Mouse (Mus musculus) limb, embryonic 10.5 days (tissue): ENCODE measurements at regions not wholly inside any gene's neighbourhood (a gene's known extent, or its start where the extent isn't known, plus 50 kb on each side); places are given as distances from the start of the nearest gene placed in this dataset.

Experiments
- DNase-seq: peaks from one replicate; pipeline ENCODE4 v3.0.0-alpha.2; 2017; ENCODE audit warnings: low spot score
- H3K27ac ChIP-seq: fragments of 300-500 bp; sonication (generic); 2 replicates; pipeline ENCODE4 v1.5.1; 2016; ENCODE audit warnings: mild to moderate bottlenecking
- H3K27me3 ChIP-seq: fragments of 300-500 bp; sonication (generic); 2 replicates; pipeline ENCODE4 v1.6.1; 2016; ENCODE audit warnings: low read depth, mild to moderate bottlenecking; ENCODE audit not compliant: poor library complexity, severe bottlenecking
- H3K36me3 ChIP-seq: fragments of 300-500 bp; sonication (generic); 2 replicates; pipeline ENCODE4 v1.6.1; 2016; ENCODE audit warnings: mild to moderate bottlenecking, moderate library complexity
- H3K4me1 ChIP-seq: fragments of 300-500 bp; sonication (generic); 2 replicates; pipeline ENCODE4 v1.6.1; 2016
- H3K4me3 ChIP-seq: fragments of 300-500 bp; sonication (generic); 2 replicates; pipeline ENCODE4 v1.5.1; 2016; ENCODE audit warnings: mild to moderate bottlenecking, moderate library complexity
- H3K9me3 ChIP-seq: fragments of 300-500 bp; sonication (generic); replicated peaks from 2 replicates; pipeline ENCODE4 v1.6.1; 2016; ENCODE audit warnings: mild to moderate bottlenecking
- WGBS: fragments of 180-500 bp; shearing (Covaris S2); methylation state at CpG from one replicate; pipeline ENCODE4 v1.1.7; 2016; 5-methylcytosine and 5-hydroxymethylcytosine counted together

- Histone ChIP-seq H3K36me3 (no peaks in the 10 kb centered on the region), H3K4me3 (no peak overlapping the region), H3K4me1 (no peaks in the 10 kb centered on the region), H3K9me3 (no peaks in the 10 kb centered on the region), H3K27me3 (no peaks in the 10 kb centered on the region), H3K27ac (no peak overlapping the region)
- 71% methylated on average over 1 of the region's 1 CpGs for WGBS
- DNase-seq, result no peak
These were observed 573.9 kb upstream of the Cblb start for GRCm38 (mm10) chr16:51457166-51457565.

DNA sequence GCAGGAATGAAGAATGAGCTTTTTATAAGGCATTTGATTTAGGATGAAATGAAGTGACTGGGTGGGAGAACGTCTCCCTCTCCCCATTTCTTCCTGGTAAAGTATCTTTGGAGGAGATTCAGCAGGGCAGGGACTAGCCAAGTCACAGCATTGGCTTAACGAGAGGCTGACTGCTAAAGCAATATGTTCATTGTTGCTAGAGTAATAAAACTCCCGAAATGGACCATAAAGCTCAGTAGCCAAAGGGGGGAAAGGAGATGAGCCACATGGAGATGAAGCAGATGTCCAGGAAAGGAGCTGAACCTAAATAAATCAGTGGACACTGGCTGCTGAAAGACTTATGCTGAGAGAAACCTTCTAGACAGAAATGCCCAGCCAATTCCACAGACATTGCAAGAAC is 555.3 kb upstream of the Cblb start:
- Histone ChIP-seq H3K36me3 (no peaks in the 10 kb centered on the region), H3K27ac (no peak overlapping the region), H3K4me1 (no peaks in the 10 kb centered on the region), H3K27me3 (no peaks in the 10 kb centered on the region), H3K9me3 (no peaks in the 10 kb centered on the region), H3K4me3 (no peak overlapping the region)
- 56% methylated on average over 3 of the region's 3 CpGs for WGBS
- DNase-seq, result no peak

GRCm38 (mm10) chr16:51496096-51496495 is 534.9 kb upstream of the Cblb start:
- Histone ChIP-seq H3K27me3 (no peaks in the 10 kb centered on the region), H3K27ac (no peak overlapping the region), H3K9me3 (no peaks in the 10 kb centered on the region), H3K4me3 (no peak overlapping the region), H3K36me3 (no peaks in the 10 kb centered on the region), H3K4me1 (no peaks in the 10 kb centered on the region)
- WGBS, result 83% methylated on average over 2 of the region's 2 CpGs
- DNase-seq, result no peak

- no peaks in the 10 kb centered on the region for H3K36me3 ChIP-seq
- no peak overlapping the region for H3K27ac ChIP-seq
- 90% methylated on average over 7 of the region's 7 CpGs for WGBS
- no peak for DNase-seq
- H3K4me3 ChIP-seq, result no peak overlapping the region
- no peaks in the 10 kb centered on the region for H3K9me3 ChIP-seq
- H3K4me1 ChIP-seq, result no peaks in the 10 kb centered on the region
- no peaks in the 10 kb centered on the region for H3K27me3 ChIP-seq
These were observed 533.2 kb upstream of the Cblb start for GRCm38 (mm10) chr16:51497777-51498176.

DNA sequence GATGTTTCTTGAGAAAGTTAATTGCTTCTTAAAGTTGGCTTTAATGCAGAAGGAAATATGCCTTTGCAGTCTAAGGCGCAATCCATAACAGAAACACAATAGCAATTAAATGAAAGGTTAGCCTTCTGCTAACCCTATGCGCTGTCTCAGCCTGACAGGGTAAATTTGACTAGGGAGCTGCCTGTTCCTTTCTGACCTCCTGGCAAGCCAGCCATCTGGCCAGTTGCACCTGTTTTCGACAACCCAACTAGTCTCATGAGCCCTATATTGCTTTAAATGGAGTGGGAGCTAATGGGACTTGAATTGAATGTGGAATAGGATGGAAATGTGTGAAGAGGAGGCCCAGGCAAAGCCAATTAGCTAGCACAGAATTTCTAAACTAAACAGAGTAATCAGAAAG is 513.9 kb upstream of the Cblb start:
- no peaks in the 10 kb centered on the region for H3K27me3 ChIP-seq
- peaks cover 19% of the 10 kb centered on the region for H3K4me1 ChIP-seq
- no peak overlapping the region for H3K4me3 ChIP-seq
- no peak for DNase-seq
- no peak overlapping the region for H3K27ac ChIP-seq
- no peaks in the 10 kb centered on the region for H3K9me3 ChIP-seq
- 74% methylated on average over 3 of the region's 3 CpGs for WGBS
- H3K36me3 ChIP-seq, result no peaks in the 10 kb centered on the region

- 64% methylated on average over 4 of the region's 4 CpGs for WGBS
- H3K27me3 ChIP-seq, result no peaks in the 10 kb centered on the region
- peaks cover 19% of the 10 kb centered on the region for H3K4me1 ChIP-seq
- H3K36me3 ChIP-seq, result no peaks in the 10 kb centered on the region
- no peaks in the 10 kb centered on the region for H3K9me3 ChIP-seq
- DNase-seq, result no peak
- no peak overlapping the region for H3K4me3 ChIP-seq
- no peak overlapping the region for H3K27ac ChIP-seq
These were observed 510.3 kb upstream of the Cblb start for GRCm38 (mm10) chr16:51520762-51521161.

GRCm38 (mm10) chr16:51521317-51522092 is 509.5 kb upstream of the Cblb start:
- DNase-seq, result peak; percentile 50
- Histone ChIP-seq H3K27me3 (no peaks in the 10 kb centered on the region), H3K27ac (no peak overlapping the region), H3K9me3 (no peaks in the 10 kb centered on the region), H3K4me3 (no peak overlapping the region), H3K36me3 (no peaks in the 10 kb centered on the region), H3K4me1 (peaks cover 19% of the 10 kb centered on the region)
- WGBS, result 81% methylated on average over 13 of the region's 13 CpGs

DNA sequence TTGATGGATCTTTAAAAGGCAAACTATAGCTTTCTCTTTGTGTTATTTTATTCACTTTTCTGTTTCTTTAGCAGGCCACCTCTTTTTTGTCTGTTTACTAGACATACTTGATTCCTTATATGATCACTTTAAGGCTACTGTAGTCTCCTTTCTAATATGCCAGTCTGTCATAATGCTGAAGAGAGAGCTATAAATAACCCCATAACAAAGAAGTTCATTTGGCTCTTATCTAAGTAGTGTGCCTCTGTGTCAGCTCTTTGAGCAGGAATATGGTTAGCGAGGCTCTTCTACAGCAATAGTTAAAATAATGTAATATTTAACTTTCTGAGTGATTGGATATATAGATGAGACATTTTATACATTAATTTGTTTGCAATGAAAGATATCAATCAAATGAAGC is 507.0 kb upstream of the Cblb start:
- Histone ChIP-seq H3K27ac (no peak overlapping the region), H3K4me3 (no peak overlapping the region), H3K9me3 (no peaks in the 10 kb centered on the region), H3K27me3 (no peaks in the 10 kb centered on the region), H3K36me3 (no peaks in the 10 kb centered on the region), H3K4me1 (peaks cover 15% of the 10 kb centered on the region)
- 83% methylated on average over 1 of the region's 1 CpGs for WGBS
- DNase-seq, result no peak

DNA sequence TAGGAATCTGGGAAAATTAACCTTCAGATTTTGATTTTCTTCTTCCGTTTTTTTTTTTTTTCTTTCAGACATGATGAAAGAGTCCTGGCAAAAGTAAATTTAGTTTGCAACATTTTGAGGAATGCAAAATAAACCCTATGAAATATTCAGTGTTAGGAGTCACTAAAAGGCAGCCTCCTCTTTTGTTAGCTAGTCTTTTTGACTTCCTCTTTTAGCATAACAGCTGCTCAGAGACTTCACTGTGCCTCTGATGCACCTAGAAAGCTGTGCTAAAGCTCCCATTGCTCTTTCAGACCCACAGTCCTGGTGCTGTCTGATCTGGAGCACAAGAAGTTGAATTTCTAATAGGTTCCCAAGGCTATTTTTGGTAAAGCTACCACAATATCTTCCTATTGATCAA is 498.5 kb upstream of the Cblb start:
- H3K27ac ChIP-seq, result no peak overlapping the region
- no peak overlapping the region for H3K4me3 ChIP-seq
- no peak for DNase-seq
- no peaks in the 10 kb centered on the region for H3K9me3 ChIP-seq
- H3K27me3 ChIP-seq, result no peaks in the 10 kb centered on the region
- H3K36me3 ChIP-seq, result no peaks in the 10 kb centered on the region
- 89% methylated on average over 1 of the region's 1 CpGs for WGBS
- no peaks in the 10 kb centered on the region for H3K4me1 ChIP-seq

GRCm38 (mm10) chr16:51543769-51544168 is 487.3 kb upstream of the Cblb start:
- Histone ChIP-seq H3K9me3 (no peaks in the 10 kb centered on the region), H3K27me3 (no peaks in the 10 kb centered on the region), H3K4me1 (no peaks in the 10 kb centered on the region), H3K4me3 (no peak overlapping the region), H3K27ac (no peak overlapping the region), H3K36me3 (no peaks in the 10 kb centered on the region)
- WGBS, result 84% methylated on average over 4 of the region's 4 CpGs
- no peak for DNase-seq

DNA sequence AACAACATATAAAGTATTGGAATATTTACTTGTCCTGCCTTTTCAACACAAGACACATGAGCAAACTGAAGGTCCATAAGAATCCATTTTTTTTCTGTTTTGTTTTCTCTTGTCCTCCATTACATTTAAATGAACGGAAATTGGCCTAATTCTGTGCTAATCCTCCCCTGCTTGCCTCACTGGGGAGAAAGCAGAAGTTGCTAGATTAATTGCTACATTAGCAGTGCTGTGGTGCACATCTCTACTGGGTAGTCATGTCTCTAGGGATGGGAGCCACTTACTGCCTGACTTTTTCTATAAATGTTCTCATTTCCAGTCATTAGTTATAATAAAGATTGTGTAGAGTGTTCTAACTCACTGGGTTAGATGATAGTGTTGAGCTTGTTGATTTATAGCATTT is 484.0 kb upstream of the Cblb start:
- WGBS, result 85% methylated on average over 1 of the region's 1 CpGs
- no peak for DNase-seq

DNA sequence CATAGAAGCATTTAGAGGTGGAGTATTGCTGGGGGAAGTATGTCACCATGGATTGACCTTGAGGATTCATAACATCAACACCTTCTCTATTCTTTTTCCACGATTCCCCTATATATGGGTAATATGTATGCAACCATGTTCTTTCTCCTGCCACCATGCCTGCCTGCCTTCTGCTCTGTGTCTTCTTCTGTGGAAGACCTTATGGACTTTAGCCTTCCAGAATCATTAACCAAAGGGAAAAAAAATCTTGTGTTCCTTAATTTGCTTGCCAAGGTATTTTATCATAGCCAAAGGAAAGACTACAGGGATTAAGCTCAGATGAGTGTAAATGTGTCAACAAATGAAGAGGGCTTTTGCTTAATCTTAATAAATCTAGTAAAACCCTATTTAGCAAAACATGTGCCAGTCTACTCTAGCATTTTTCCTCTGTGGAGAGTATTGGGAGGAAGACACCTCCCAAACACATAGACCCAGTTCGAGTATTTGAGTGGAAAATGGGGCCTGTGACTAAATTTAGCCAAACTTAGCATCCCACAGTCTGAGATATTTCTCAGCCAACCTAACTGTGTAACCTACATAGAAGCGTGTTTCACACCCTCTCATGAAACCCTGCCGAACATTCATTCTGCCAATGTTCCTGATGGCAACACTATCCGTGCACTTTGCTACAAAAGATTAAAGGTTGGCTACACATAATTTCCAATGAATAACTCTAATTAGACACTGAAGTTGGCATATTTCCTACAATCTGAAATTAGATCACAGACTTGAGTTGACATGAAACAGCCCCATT is 468.0 kb upstream of the Cblb start:
- whole genome bisulfite sequencing, result 91% methylated on average over 5 of the region's 5 CpGs
- Histone ChIP-seq H3K9me3 (no peaks in the 10 kb centered on the region), H3K27ac (no peak overlapping the region), H3K27me3 (no peaks in the 10 kb centered on the region), H3K4me1 (peaks cover 3% of the 10 kb centered on the region; the same call in 1 of the 2 replicates), H3K36me3 (no peaks in the 10 kb centered on the region), H3K4me3 (no peak overlapping the region)
- DNase-seq, result no peak

More for the DNA sequence above, 484.0 kb upstream of the Cblb start:
- H3K27me3 ChIP-seq, result no peaks in the 10 kb centered on the region
- no peaks in the 10 kb centered on the region for H3K36me3 ChIP-seq
- H3K4me1 ChIP-seq, result no peaks in the 10 kb centered on the region
- H3K4me3 ChIP-seq, result no peak overlapping the region
- H3K27ac ChIP-seq, result no peak overlapping the region
- H3K9me3 ChIP-seq, result no peaks in the 10 kb centered on the region

- H3K36me3 ChIP-seq, result no peaks in the 10 kb centered on the region
- DNase-seq, result no peak
These were observed 467.0 kb upstream of the Cblb start for GRCm38 (mm10) chr16:51564064-51564463.

More at GRCm38 (mm10) chr16:51564064-51564463, 467.0 kb upstream of the Cblb start:
- no peaks in the 10 kb centered on the region for H3K9me3 ChIP-seq
- peaks cover 3% of the 10 kb centered on the region; the same call in 1 of the 2 replicates for H3K4me1 ChIP-seq
- H3K27ac ChIP-seq, result no peak overlapping the region
- H3K27me3 ChIP-seq, result no peaks in the 10 kb centered on the region
- no peak overlapping the region for H3K4me3 ChIP-seq
